Mouse (Mus musculus) large intestine, adult 2 months (tissue): ENCODE measurements around the gene Ikzf3. TPM values are rescaled to one million over a fixed set of nuclear protein-coding genes. Genes with fewer than 3 reads are reported as not detected.

Experiments used
- DNase-seq: peaks from one replicate; pipeline ENCODE4 v3.0.0-alpha.2; 2012; ENCODE audit warnings: low read depth, low spot score
- WGBS: fragments of 180-500 bp; shearing (Covaris S2); methylation state at CpG from one replicate; pipeline ENCODE4 v1.1.7; 2018; 5-methylcytosine and 5-hydroxymethylcytosine counted together
- polyA plus RNA-seq: library from polyadenylated mRNA; depleted of rRNA; stranded (reverse); fragments of >200 nt; gene quantifications from 2 replicates; pipeline ENCODE4 v1.2.3, GENCODE M21; 2012

Gene Ikzf3
- polyA plus RNA-seq, 1 experiment: 8.1 TPM

- WGBS: 74% methylated on average over 10 of the region's 10 CpGs
- no peak for DNase-seq
These were observed 18.9 kb downstream of the Ikzf3 start for GRCm38 (mm10) chr11:98526824-98527461.

GRCm38 (mm10) chr11:98525140-98525539 is 20.7 kb downstream of the Ikzf3 start:
- WGBS: 37% methylated on average over 4 of the region's 4 CpGs
- DNase-seq: no peak

GRCm38 (mm10) chr11:98520468-98520867 is 25.4 kb downstream of the Ikzf3 start:
- 24% methylated on average over 10 of the region's 10 CpGs for WGBS
- no peak for DNase-seq

DNA sequence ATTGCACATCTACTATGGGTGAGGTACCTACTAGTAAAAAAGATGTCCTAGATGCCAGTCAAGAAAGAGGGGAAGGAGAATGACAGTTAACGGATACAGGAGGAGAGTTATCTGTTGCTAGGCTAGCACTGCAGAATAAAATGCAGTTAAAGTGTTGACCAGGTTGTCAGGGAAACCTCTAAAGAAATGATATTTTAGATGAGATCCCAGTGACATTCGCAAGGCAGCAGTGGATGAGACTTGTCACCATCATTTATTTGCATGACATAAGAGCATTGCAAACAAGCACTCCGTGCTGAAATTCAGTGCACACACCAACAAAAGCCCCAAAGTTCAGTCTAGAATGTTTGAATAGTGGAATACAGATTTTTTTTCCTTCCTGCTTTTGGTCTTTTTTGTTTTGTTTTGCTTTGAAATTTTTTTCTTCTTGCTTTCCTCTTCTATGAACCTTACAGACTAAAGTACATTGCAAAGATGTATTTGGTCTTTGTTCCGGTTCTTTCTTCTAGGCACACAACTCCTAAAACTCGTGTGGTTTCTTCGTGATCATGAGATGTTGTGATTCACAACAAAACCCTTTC is 32.4 kb downstream of the Ikzf3 start:
- no peak for DNase-seq
- WGBS: 72% methylated on average over 6 of the region's 6 CpGs

- WGBS: 85% methylated on average over 13 of the region's 13 CpGs
- DNase-seq: no peak
These were observed 33.0 kb downstream of the Ikzf3 start for GRCm38 (mm10) chr11:98512881-98513280.

DNA sequence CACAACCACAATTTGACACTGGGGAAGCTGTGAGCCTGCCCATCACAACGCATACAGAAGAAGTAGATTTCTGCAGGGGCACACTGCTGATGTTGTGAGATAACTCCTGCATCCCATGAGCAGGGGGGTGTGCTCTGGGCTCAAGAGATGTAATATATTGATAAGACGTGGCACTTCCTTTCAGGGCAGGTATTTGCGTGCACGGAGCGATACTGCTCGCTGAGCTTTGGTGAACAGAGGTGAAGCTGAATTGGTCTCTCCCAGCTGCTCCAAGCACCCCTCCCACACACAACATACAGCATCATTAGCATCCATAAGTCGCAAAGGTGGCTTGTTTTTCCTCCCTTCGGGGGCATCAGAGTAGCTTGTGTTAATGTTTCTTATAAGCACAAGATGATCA is 35.7 kb downstream of the Ikzf3 start:
- WGBS: 73% methylated on average over 8 of the region's 8 CpGs
- no peak for DNase-seq

DNA sequence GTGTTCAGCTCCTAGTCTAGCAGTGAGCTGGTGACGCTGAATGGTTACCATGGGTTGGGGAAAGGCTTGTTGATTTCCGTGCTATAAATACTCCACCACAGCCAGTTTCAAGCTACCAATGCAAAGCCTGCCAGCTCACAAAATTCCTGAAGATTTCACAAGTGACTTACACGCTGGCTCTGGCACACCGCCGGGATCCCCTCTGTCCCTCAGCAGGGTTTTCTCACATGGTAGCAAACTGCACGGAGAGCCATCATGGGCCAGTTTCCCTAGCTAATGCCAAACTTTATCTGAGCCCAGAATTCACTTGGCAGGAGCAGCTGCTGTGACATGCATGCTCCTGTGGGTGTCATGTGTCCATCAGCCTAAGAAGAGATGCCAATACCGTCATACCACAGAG is 36.4 kb downstream of the Ikzf3 start:
- WGBS: 62% methylated on average over 7 of the region's 7 CpGs
- DNase-seq: no peak

DNA sequence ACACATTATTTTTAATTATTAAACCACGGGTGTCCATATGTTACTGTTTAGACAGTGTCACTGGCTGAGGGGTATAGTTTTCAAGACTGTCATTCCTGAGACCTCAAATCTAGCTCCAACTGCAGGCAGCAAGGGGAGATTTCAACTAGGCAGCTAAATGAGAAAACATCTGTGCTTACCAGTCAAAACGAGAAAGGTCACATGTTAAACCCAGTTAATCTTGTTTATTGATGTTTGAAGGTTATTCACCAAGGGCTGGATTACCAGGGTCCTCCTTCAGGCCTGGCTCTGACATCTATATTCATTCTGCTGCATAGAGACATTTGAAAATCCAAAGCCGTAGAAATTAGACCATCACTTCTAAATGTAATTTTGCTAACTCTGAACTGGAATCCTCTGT is 40.9 kb downstream of the Ikzf3 start:
- WGBS: 38% methylated on average over 3 of the region's 3 CpGs
- no peak for DNase-seq

- DNase-seq: no peak
- 27% methylated on average over 22 of the region's 22 CpGs for WGBS
These were observed 48.2 kb downstream of the Ikzf3 start for GRCm38 (mm10) chr11:98497388-98498288.

- no peak for DNase-seq
- WGBS: 74% methylated on average over 5 of the region's 5 CpGs
These were observed 50.6 kb downstream of the Ikzf3 start for GRCm38 (mm10) chr11:98495176-98495719.

DNA sequence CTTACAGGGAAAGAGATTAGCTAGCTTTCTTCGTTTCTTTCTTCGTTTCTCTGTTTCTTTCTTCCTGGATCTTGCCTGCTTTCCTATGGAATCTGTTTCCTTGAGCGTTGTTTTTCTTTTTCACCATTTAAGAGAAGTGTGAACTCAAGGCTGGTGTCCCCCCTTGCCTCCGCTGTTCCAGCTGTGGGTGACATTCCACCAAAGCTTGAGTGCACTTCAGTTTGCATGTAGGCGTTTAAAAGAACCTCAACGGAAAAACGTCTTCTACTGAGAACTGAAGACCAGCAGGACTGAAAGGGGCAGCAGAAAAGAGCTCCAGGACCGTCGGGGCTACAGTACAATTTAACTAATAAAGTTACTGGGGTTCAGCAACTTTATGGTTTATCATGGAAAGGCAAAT is 52.4 kb downstream of the Ikzf3 start:
- 60% methylated on average over 9 of the region's 9 CpGs for WGBS
- no peak for DNase-seq

GRCm38 (mm10) chr11:98492959-98493358 is 52.9 kb downstream of the Ikzf3 start:
- DNase-seq: no peak
- WGBS: 21% methylated on average over 7 of the region's 7 CpGs

DNA sequence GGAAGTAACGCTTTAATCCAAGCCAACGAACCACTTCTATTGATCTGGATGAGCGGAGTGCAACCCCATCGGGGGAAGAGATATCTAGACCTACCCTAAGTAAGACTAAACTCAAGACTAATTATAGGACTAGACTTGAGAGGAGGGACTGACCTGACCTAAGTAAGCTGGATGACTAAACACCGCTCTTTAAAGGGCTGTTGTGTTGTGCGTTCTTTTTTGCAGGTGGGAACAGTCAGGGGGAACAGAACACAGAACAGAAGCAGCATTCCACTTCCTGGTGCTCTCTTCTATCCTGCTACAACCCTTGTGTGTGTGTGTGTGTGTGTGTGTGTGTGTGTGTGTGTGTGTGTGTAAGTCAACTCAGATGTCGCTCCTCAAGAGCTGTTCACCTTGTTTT is 54.3 kb downstream of the Ikzf3 start:
- WGBS: 81% methylated on average over 7 of the region's 7 CpGs
- DNase-seq: no peak

DNA sequence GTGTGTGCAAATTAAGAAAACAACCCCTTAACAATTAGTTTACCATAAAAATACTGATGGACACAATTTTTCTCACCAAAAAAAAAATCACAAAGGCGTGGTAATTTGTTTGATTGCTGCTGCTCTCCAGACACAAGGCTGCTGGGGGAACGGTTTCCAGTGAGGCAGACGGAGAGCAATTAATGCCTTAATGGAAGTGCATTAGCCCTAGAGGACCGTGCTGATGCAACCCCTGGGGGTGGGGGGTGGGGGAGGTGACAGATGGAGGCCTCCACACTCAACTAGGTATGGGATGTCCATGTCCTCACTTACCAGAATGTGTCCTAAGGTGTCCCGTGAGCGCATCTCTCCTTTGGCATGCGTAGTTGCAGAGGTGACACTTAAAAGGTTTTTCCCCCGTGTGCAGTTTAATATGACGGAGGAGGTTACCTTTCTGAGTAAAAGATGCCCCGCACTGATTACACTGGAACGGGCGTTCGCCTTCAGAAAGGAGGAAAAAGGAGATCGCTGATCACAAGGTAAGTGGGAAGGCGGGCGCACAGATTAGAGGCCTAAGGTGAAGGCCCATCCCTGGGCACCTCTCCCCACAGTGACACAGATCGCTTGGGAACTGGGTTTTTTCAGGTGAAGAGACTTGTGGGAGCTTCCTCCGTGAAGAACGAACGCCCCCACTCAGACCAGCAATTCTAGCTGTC is 57.1 kb downstream of the Ikzf3 start:
- WGBS: 59% methylated on average over 20 of the region's 20 CpGs

DNA sequence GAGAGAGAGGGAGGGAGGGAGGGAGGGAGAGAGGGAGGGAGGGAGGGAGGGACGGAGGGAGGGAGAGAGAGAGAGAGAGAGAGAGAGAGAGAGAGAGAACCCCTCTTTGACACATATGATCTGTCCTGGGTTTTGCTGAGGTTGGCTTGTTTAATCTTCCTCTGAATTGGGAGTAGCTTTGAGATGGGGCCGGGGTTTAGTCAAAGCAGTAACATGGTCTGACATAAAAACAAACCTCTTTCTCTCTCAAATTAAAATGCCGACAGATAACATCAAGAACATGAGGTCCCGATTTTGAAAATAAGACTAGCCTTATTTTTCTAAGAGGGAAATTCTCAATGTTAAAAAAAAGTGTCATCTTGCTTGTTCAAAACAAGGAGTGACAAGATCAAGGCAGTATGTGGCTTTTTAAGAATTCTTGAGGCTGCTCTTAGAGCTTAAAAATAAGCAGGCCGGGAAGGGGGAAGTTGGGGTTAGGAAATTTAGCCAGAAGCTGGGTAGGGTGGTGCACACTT is 58.2 kb downstream of the Ikzf3 start:
- 62% methylated on average over 5 of the region's 5 CpGs for WGBS
- DNase-seq: no peak

More for the DNA sequence above, 57.1 kb downstream of the Ikzf3 start:
- DNase-seq: no peak

GRCm38 (mm10) chr11:98485749-98486148 is 60.1 kb downstream of the Ikzf3 start:
- 83% methylated on average over 2 of the region's 2 CpGs for WGBS
- DNase-seq: no peak

- no peak for DNase-seq
- WGBS: 70% methylated on average over 10 of the region's 10 CpGs
These were observed 63.8 kb downstream of the Ikzf3 start for GRCm38 (mm10) chr11:98482067-98482466.

DNA sequence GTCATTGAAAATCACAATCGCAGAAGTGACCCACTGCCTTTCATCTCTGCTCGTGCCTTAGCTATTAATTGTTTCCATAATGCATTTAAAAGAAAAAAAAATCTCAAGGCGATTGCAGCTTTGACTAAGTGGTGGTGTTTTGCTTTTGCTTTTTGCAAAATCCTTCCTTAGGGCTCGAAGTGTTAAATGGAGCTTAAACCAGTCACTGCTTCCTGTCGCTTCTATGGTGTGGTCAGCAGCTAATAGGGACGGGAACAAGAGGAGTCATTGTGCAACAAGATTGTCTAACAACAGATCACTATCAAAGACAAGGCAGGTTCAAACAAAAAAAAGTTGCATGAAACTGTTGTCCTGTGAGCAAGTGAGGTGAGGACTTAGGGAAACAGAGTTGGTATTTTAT is 64.6 kb downstream of the Ikzf3 start:
- DNase-seq: no peak
- 64% methylated on average over 6 of the region's 6 CpGs for WGBS

DNA sequence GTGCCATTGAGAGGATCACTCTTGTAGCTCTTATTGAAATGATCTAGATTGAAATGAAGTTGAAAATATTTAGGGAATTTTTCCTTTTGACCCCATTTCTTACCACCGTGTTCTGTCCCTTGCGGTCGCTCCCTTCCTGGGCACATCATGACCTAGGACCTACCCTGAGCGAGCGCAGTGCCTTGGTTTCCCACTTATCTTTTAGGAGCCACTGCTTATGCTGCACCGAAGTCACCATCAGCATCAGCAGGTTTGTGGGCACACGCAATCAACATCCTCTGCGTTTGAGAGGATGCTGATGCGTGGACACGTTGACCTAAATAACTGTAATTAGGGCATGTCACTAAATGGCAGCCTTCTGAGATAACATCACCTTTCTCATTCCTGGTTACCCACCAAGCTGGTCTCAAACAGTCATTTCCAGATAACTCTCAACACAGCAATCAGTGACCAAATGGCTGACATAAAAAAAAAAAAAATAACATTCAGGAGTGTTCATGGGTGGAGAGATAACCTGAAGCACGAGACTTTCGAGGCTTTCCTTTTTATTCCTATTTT is 65.8 kb downstream of the Ikzf3 start:
- no peak for DNase-seq
- 79% methylated on average over 12 of the region's 12 CpGs for WGBS
